ENCODE assay signal across 8 mouse cellular contexts in the genomic region with DNA sequence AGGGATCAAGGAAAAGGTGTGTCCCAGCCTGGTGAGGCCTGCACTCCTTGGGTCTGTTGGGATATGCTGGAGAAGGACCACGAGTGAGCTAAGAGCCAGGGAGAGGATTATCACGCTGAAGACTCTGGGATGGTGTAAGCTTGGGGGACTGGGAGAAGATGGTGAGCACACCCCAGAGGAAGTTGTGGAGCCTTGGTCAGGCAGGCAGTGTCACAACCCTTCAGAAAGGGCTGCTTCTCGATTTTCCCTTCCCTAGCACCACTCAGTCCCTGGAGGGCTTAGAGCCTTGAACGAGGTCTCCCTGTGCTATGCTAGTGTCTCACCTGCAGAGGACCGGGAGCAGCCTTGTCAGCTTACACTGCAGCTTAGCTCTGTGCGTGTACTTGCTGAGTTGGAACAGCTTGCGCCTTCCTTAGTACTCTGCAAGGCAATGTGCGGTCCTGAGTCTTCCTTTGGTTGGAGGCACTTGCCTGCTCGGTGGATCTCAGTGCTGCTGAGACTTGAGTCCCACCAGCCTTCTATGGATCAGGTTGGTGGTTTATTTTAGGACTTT. TPM values are rescaled to one million over a fixed set of nuclear protein-coding genes. Genes with fewer than 3 reads are reported as not detected.
DNase-seq lines count a peak whose midpoint lies in the region; ATAC-seq and TF ChIP-seq lines count a peak whose summit lies in the region.

No protein-coding gene starts in this region.

- H3K4me1 ChIP-seq in hindbrain, embryonic 15.5 days (replicated peaks) = peaks cover 13% of the 10 kb centered on the region
- H3K4me1 ChIP-seq in hindbrain, embryonic 11.5 days (replicated peaks; ENCODE audit: control insufficient read depth, insufficient read depth, low read length) = no peaks in the 10 kb centered on the region
- H3K4me1 ChIP-seq in testis, adult 2 months (ENCODE audit: control insufficient read depth, insufficient read depth, low read length) = peaks cover 5% of the 10 kb centered on the region; the same call in 1 of the 2 replicates
- peaks cover 0 to 16% of the 10 kb centered on the region in 2 experiments; a peak in 2 of 4 replicates for H3K4me1 ChIP-seq in liver, embryonic 14.5 days (replicated peaks; ENCODE audit: control insufficient read depth in 2 of 2, insufficient read depth in 2 of 2, low read length in 1 of 2)
- H3K4me1 ChIP-seq in forebrain, embryonic 16.5 days (replicated peaks; ENCODE audit: control insufficient read depth, insufficient read depth, low read length) = no peaks in the 10 kb centered on the region

- DNase-seq in hindbrain, embryonic 11.5 days (ENCODE audit: low spot score) = no peak
- no peak for DNase-seq in testis, postnatal 10 days (ENCODE audit: low spot score)
- no peak for DNase-seq in liver, embryonic 14.5 days (ENCODE audit: low read depth in 3 of 3, low spot score in 3 of 3)
- no peak for DNase-seq in spleen, postnatal 36 days (ENCODE audit: low spot score in 2 of 2)
- no peak for DNase-seq in adrenal gland, adult (ENCODE audit: inconsistent age in 2 of 2, low spot score in 1 of 2)

- H3K36me3 ChIP-seq in hindbrain, embryonic 15.5 days = peaks cover 28% of the 10 kb centered on the region
- H3K36me3 ChIP-seq in hindbrain, embryonic 11.5 days (ENCODE audit: control insufficient read depth, insufficient read depth, low read length) = no peaks in the 10 kb centered on the region
- H3K36me3 ChIP-seq in testis, adult 2 months (ENCODE audit: control insufficient read depth, insufficient read depth, low read length) = no peaks in the 10 kb centered on the region; the same call in 1 of the 2 replicates
- H3K36me3 ChIP-seq in liver, embryonic 14.5 days (replicated peaks; ENCODE audit: control insufficient read depth, insufficient read depth, low read depth) = peaks cover 17% of the 10 kb centered on the region
- peaks cover 10% of the 10 kb centered on the region for H3K36me3 ChIP-seq in forebrain, embryonic 16.5 days (ENCODE audit: control insufficient read depth, insufficient read depth)

- H3K9ac ChIP-seq in hindbrain, embryonic 15.5 days = no peak overlapping the region
- no peak overlapping the region for H3K9ac ChIP-seq in hindbrain, embryonic 11.5 days (ENCODE audit: low read depth, low read length)
- no peak overlapping the region for H3K9ac ChIP-seq in liver, embryonic 14.5 days (replicated peaks)
- H3K9ac ChIP-seq in forebrain, embryonic 16.5 days (replicated peaks; ENCODE audit: low read depth, low read length) = no peak overlapping the region

- no peak overlapping the region for H3K4me3 ChIP-seq in hindbrain, embryonic 15.5 days
- H3K4me3 ChIP-seq in hindbrain, embryonic 11.5 days (ENCODE audit: low read depth, low read length) = no peak overlapping the region
- no peak overlapping the region for H3K4me3 ChIP-seq in testis, adult 2 months (ENCODE audit: control insufficient read depth, low read depth, low read length)
- H3K4me3 ChIP-seq in liver, embryonic 14.5 days (ENCODE audit: insufficient read depth in 1 of 2, low read depth in 2 of 2, low read length in 2 of 2) = no peak overlapping the region
- no peak overlapping the region for H3K4me3 ChIP-seq in forebrain, embryonic 16.5 days (replicated peaks; ENCODE audit: low read length)

- 0 out of 2 replicates have a peak, but pooled peaks have one; percentile 45 for ATAC-seq in hindbrain, embryonic 15.5 days (ENCODE audit: low FRiP score, low read depth)
- ATAC-seq in hindbrain, embryonic 11.5 days (ENCODE audit: low FRiP score) = no peak
- ATAC-seq in liver, embryonic 14.5 days (ENCODE audit: insufficient read depth) = 0 out of 2 replicates have a peak, but pooled peaks have one; percentile 24
- ATAC-seq in forebrain, embryonic 16.5 days = no peak

- no peaks in the 10 kb centered on the region for H3K27me3 ChIP-seq in hindbrain, embryonic 15.5 days
- no peaks in the 10 kb centered on the region for H3K27me3 ChIP-seq in hindbrain, embryonic 11.5 days (ENCODE audit: control insufficient read depth, insufficient read depth, low read length)
- H3K27me3 ChIP-seq in testis, adult 2 months (ENCODE audit: control insufficient read depth, insufficient read depth, low read length) = no peaks in the 10 kb centered on the region
- no peaks in the 10 kb centered on the region for H3K27me3 ChIP-seq in liver, embryonic 14.5 days (ENCODE audit: control insufficient read depth, insufficient read depth, low read length)
- no peaks in the 10 kb centered on the region for H3K27me3 ChIP-seq in forebrain, embryonic 16.5 days (replicated peaks; ENCODE audit: control insufficient read depth, insufficient read depth, low read length)

- 58% methylated on average over 9 of the region's 9 CpGs for WGBS in hindbrain, embryonic 15.5 days
- 65% methylated on average over 9 of the region's 9 CpGs for WGBS in hindbrain, embryonic 11.5 days
- WGBS in liver, embryonic 14.5 days (ENCODE audit: insufficient replicate concordance) = 67% methylated on average over 9 of the region's 9 CpGs
- WGBS in forebrain, embryonic 16.5 days = 63% methylated on average over 9 of the region's 9 CpGs

- no peaks in the 10 kb centered on the region for H3K9me3 ChIP-seq in hindbrain, embryonic 15.5 days
- H3K9me3 ChIP-seq in hindbrain, embryonic 11.5 days (ENCODE audit: control insufficient read depth, low read length) = no peaks in the 10 kb centered on the region
- H3K9me3 ChIP-seq in liver, embryonic 14.5 days (ENCODE audit: control insufficient read depth, low read length) = no peaks in the 10 kb centered on the region
- H3K9me3 ChIP-seq in forebrain, embryonic 16.5 days (ENCODE audit: control insufficient read depth, low read length) = no peaks in the 10 kb centered on the region

- no peak overlapping the region for H3K4me2 ChIP-seq in hindbrain, embryonic 15.5 days
- no peak overlapping the region for H3K4me2 ChIP-seq in hindbrain, embryonic 11.5 days (replicated peaks; ENCODE audit: low read depth, low read length)
- H3K4me2 ChIP-seq in liver, embryonic 14.5 days (ENCODE audit: low read depth) = no peak overlapping the region
- no peak overlapping the region for H3K4me2 ChIP-seq in forebrain, embryonic 16.5 days (ENCODE audit: low read length)

- no peak for TF ChIP-seq EP300 in liver, embryonic 14.5 days (IDR thresholded peaks at IDR 0.05; ENCODE audit: low read depth)

- no peak overlapping the region for H3K27ac ChIP-seq in hindbrain, embryonic 15.5 days (replicated peaks)
- H3K27ac ChIP-seq in hindbrain, embryonic 11.5 days (ENCODE audit: low read depth, low read length) = no peak overlapping the region
- H3K27ac ChIP-seq in testis, adult 2 months (ENCODE audit: control insufficient read depth, insufficient read depth, low read depth, low read length) = no peak overlapping the region
- H3K27ac ChIP-seq in liver, embryonic 14.5 days = no peak overlapping the region
- no peak overlapping the region for H3K27ac ChIP-seq in forebrain, embryonic 16.5 days (ENCODE audit: low read length)

- no peak for TF ChIP-seq POLR2A in testis, adult 2 months (IDR thresholded peaks at IDR 0.05; ENCODE audit: control insufficient read depth, low read depth, low read length)

- peak; percentile 29; the same call in 1 of the 2 replicates for TF ChIP-seq CTCF in testis, adult 2 months (IDR thresholded peaks at IDR 0.05; ENCODE audit: control insufficient read depth, insufficient read depth, insufficient replicate concordance, low read depth, low read length)
- peak; percentile 37 for TF ChIP-seq CTCF in liver, embryonic 14.5 days (IDR thresholded peaks at IDR 0.05; ENCODE audit: low read depth)

RNA-seq across cellular contexts. Expression of gene Rprd1b, which starts 51.6 kb away (rescaled TPM):
- 31.9 and 32.3 TPM in 2 replicates for polyA plus RNA-seq in hindbrain, embryonic 15.5 days (2015; fragmentation: Nextera tagmentation; extraction: Ambion mirVana)
- 56.2 and 67.4 TPM in 2 replicates for polyA plus RNA-seq in hindbrain, embryonic 11.5 days (2014; fragmentation: Nextera tagmentation; extraction: Ambion mirVana)
- polyA plus RNA-seq in testis, adult 2 months (2012; rRNA removed) = 7.2 and 7.3 TPM in 2 replicates
- 12.1 and 14.1 TPM in 2 replicates for polyA plus RNA-seq in liver, embryonic 14.5 days (2012; rRNA removed)
- 21.6 and 24.8 TPM in 2 replicates for polyA plus RNA-seq in liver, embryonic 14.5 days (2014; fragmentation: Nextera tagmentation; extraction: Ambion mirVana)
- 36.6 and 44.6 TPM in 2 replicates for polyA plus RNA-seq in forebrain, embryonic 16.5 days (2015; fragmentation: Nextera tagmentation; extraction: Ambion mirVana)

RNA-seq across cellular contexts. Expression of gene Tti1, which starts 51.7 kb away (rescaled TPM):
- 16.5 and 17.7 TPM in 2 replicates for polyA plus RNA-seq in hindbrain, embryonic 15.5 days (2015; fragmentation: Nextera tagmentation; extraction: Ambion mirVana)
- 21.9 and 22.7 TPM in 2 replicates for polyA plus RNA-seq in hindbrain, embryonic 11.5 days (2014; fragmentation: Nextera tagmentation; extraction: Ambion mirVana)
- polyA plus RNA-seq in testis, adult 2 months (2012; rRNA removed) = 17.7 and 17.9 TPM in 2 replicates
- polyA plus RNA-seq in liver, embryonic 14.5 days (2012; rRNA removed) = 9.3 and 11.1 TPM in 2 replicates
- polyA plus RNA-seq in liver, embryonic 14.5 days (2014; fragmentation: Nextera tagmentation; extraction: Ambion mirVana) = 11.3 and 12.4 TPM in 2 replicates
- 21.1 and 22.1 TPM in 2 replicates for polyA plus RNA-seq in forebrain, embryonic 16.5 days (2015; fragmentation: Nextera tagmentation; extraction: Ambion mirVana)

Comparison
In these comparisons a context has a peak if more than half of its experiments do, and no peak if none do; other contexts are left out.
1. ATAC-seq: peak in hindbrain, embryonic 15.5 days (single experiment) and liver, embryonic 14.5 days (single experiment); none in hindbrain, embryonic 11.5 days (single experiment) and forebrain, embryonic 16.5 days (single experiment).